Mouse (Mus musculus): Measurements from ENCODE around the gene Pdk2. TPM values are rescaled to one million over a fixed set of nuclear protein-coding genes. Genes with fewer than 3 reads are reported as not detected.

Gene Pdk2
- polyA plus RNA-seq, 1 experiment from 2014 or later, result 35.8 TPM

GRCm38 (mm10) chr11:95000128-95000527 is 41.0 kb downstream of the Pdk2 start:
- WGBS, result 61% methylated on average over 8 of the region's 8 CpGs
- peak overlapping the region; percentile 39; the same call in 1 of the 2 replicates for H3K27ac ChIP-seq (ENCODE audit: low read length)
- peaks cover 67% of the 10 kb centered on the region for H3K36me3 ChIP-seq (ENCODE audit: control insufficient read depth, insufficient read depth, low read length)
- no peak overlapping the region for H3K4me3 ChIP-seq (ENCODE audit: low read depth, low read length)
- H3K4me2 ChIP-seq (replicated peaks; ENCODE audit: low read depth, low read length), result no peak overlapping the region
- no peak overlapping the region for H3K9ac ChIP-seq (replicated peaks; ENCODE audit: low read depth, low read length)
- H3K27me3 ChIP-seq (ENCODE audit: control insufficient read depth, insufficient read depth, low read length), result no peaks in the 10 kb centered on the region
- peaks cover 6% of the 10 kb centered on the region; the same call in 1 of the 2 replicates for H3K4me1 ChIP-seq (ENCODE audit: control insufficient read depth, insufficient read depth, low read length)
- H3K9me3 ChIP-seq (ENCODE audit: control insufficient read depth, low read depth, low read length), result no peaks in the 10 kb centered on the region
- ATAC-seq (ENCODE audit: insufficient number of reproducible peaks, insufficient read depth, low FRiP score, low read depth), result no peak

- no peak overlapping the region for H3K4me3 ChIP-seq (ENCODE audit: low read depth, low read length)
- H3K27ac ChIP-seq (ENCODE audit: low read length), result no peak overlapping the region
- H3K36me3 ChIP-seq (ENCODE audit: control insufficient read depth, insufficient read depth, low read length), result peaks cover 52% of the 10 kb centered on the region
- no peaks in the 10 kb centered on the region for H3K9me3 ChIP-seq (ENCODE audit: control insufficient read depth, low read depth, low read length)
- 76% methylated on average over 16 of the region's 16 CpGs for WGBS
- no peak overlapping the region for H3K4me2 ChIP-seq (replicated peaks; ENCODE audit: low read depth, low read length)
- no peak for ATAC-seq (ENCODE audit: insufficient number of reproducible peaks, insufficient read depth, low FRiP score, low read depth)
- H3K9ac ChIP-seq (replicated peaks; ENCODE audit: low read depth, low read length), result no peak overlapping the region
- H3K4me1 ChIP-seq (ENCODE audit: control insufficient read depth, insufficient read depth, low read length), result peaks cover 26% of the 10 kb centered on the region
- no peaks in the 10 kb centered on the region for H3K27me3 ChIP-seq (ENCODE audit: control insufficient read depth, insufficient read depth, low read length)
Measured at GRCm38 (mm10) chr11:94998041-94998531, 43.1 kb downstream of the Pdk2 start.

- no peak for ATAC-seq (ENCODE audit: insufficient number of reproducible peaks, insufficient read depth, low FRiP score, low read depth)
- 51% methylated on average over 5 of the region's 5 CpGs for WGBS
Measured at GRCm38 (mm10) chr11:94997596-94997995, 43.6 kb downstream of the Pdk2 start.

GRCm38 (mm10) chr11:94996984-94997383 is 44.2 kb downstream of the Pdk2 start:
- Histone ChIP-seq H3K4me2 (replicated peaks; ENCODE audit: low read depth, low read length) (no peak overlapping the region), H3K36me3 (ENCODE audit: control insufficient read depth, insufficient read depth, low read length) (peaks cover 41% of the 10 kb centered on the region), H3K4me1 (ENCODE audit: control insufficient read depth, insufficient read depth, low read length) (peaks cover 37% of the 10 kb centered on the region), H3K27ac (ENCODE audit: low read length) (no peak overlapping the region), H3K9me3 (ENCODE audit: control insufficient read depth, low read depth, low read length) (no peaks in the 10 kb centered on the region), H3K27me3 (ENCODE audit: control insufficient read depth, insufficient read depth, low read length) (no peaks in the 10 kb centered on the region), H3K4me3 (ENCODE audit: low read depth, low read length) (no peak overlapping the region), H3K9ac (replicated peaks; ENCODE audit: low read depth, low read length) (no peak overlapping the region)
- ATAC-seq (ENCODE audit: insufficient number of reproducible peaks, insufficient read depth, low FRiP score, low read depth), result no peak
- WGBS, result 89% methylated on average over 6 of the region's 6 CpGs

More at GRCm38 (mm10) chr11:94997596-94997995, 43.6 kb downstream of the Pdk2 start:
- no peaks in the 10 kb centered on the region for H3K9me3 ChIP-seq (ENCODE audit: control insufficient read depth, low read depth, low read length)
- H3K4me2 ChIP-seq (replicated peaks; ENCODE audit: low read depth, low read length), result no peak overlapping the region
- no peak overlapping the region for H3K9ac ChIP-seq (replicated peaks; ENCODE audit: low read depth, low read length)
- peaks cover 31% of the 10 kb centered on the region for H3K4me1 ChIP-seq (ENCODE audit: control insufficient read depth, insufficient read depth, low read length)
- no peak overlapping the region for H3K27ac ChIP-seq (ENCODE audit: low read length)
- H3K27me3 ChIP-seq (ENCODE audit: control insufficient read depth, insufficient read depth, low read length), result no peaks in the 10 kb centered on the region
- H3K4me3 ChIP-seq (ENCODE audit: low read depth, low read length), result no peak overlapping the region
- H3K36me3 ChIP-seq (ENCODE audit: control insufficient read depth, insufficient read depth, low read length), result peaks cover 47% of the 10 kb centered on the region

- H3K27ac ChIP-seq (ENCODE audit: low read length), result no peak overlapping the region
- no peak for ATAC-seq (ENCODE audit: insufficient number of reproducible peaks, insufficient read depth, low FRiP score, low read depth)
- H3K4me2 ChIP-seq (replicated peaks; ENCODE audit: low read depth, low read length), result no peak overlapping the region
- H3K9ac ChIP-seq (replicated peaks; ENCODE audit: low read depth, low read length), result no peak overlapping the region; the same call in 1 of the 2 replicates
- H3K27me3 ChIP-seq (ENCODE audit: control insufficient read depth, insufficient read depth, low read length), result no peaks in the 10 kb centered on the region
- no peak overlapping the region for H3K4me3 ChIP-seq (ENCODE audit: low read depth, low read length)
- WGBS, result 83% methylated on average over 8 of the region's 8 CpGs
- H3K9me3 ChIP-seq (ENCODE audit: control insufficient read depth, low read depth, low read length), result no peaks in the 10 kb centered on the region
- peaks cover 37% of the 10 kb centered on the region for H3K4me1 ChIP-seq (ENCODE audit: control insufficient read depth, insufficient read depth, low read length)
- peaks cover 34% of the 10 kb centered on the region for H3K36me3 ChIP-seq (ENCODE audit: control insufficient read depth, insufficient read depth, low read length)
Measured at GRCm38 (mm10) chr11:94996101-94996500, 45.1 kb downstream of the Pdk2 start.

- Histone ChIP-seq H3K9me3 (ENCODE audit: control insufficient read depth, low read depth, low read length) (no peaks in the 10 kb centered on the region), H3K4me3 (ENCODE audit: low read depth, low read length) (peak overlapping the region; percentile 74), H3K4me2 (replicated peaks; ENCODE audit: low read depth, low read length) (peak overlapping the region; percentile 75), H3K36me3 (ENCODE audit: control insufficient read depth, insufficient read depth, low read length) (peaks cover 29% of the 10 kb centered on the region), H3K9ac (replicated peaks; ENCODE audit: low read depth, low read length) (no peak overlapping the region), H3K27me3 (ENCODE audit: control insufficient read depth, insufficient read depth, low read length) (no peaks in the 10 kb centered on the region), H3K4me1 (ENCODE audit: control insufficient read depth, insufficient read depth, low read length) (peaks cover 35% of the 10 kb centered on the region), H3K27ac (ENCODE audit: low read length) (no peak overlapping the region)
- no peak for ATAC-seq (ENCODE audit: insufficient number of reproducible peaks, insufficient read depth, low FRiP score, low read depth)
- WGBS, result 81% methylated on average over 11 of the region's 11 CpGs
Measured at GRCm38 (mm10) chr11:94994947-94995772, 46.0 kb downstream of the Pdk2 start.

- Histone ChIP-seq H3K4me1 (ENCODE audit: control insufficient read depth, insufficient read depth, low read length) (peaks cover 39% of the 10 kb centered on the region), H3K27ac (ENCODE audit: low read length) (no peak overlapping the region), H3K36me3 (ENCODE audit: control insufficient read depth, insufficient read depth, low read length) (peaks cover 26% of the 10 kb centered on the region), H3K4me3 (ENCODE audit: low read depth, low read length) (peak overlapping the region; percentile 74), H3K4me2 (replicated peaks; ENCODE audit: low read depth, low read length) (peak overlapping the region; percentile 75), H3K9ac (replicated peaks; ENCODE audit: low read depth, low read length) (peak overlapping the region; percentile 87; the same call in 1 of the 2 replicates), H3K27me3 (ENCODE audit: control insufficient read depth, insufficient read depth, low read length) (no peaks in the 10 kb centered on the region), H3K9me3 (ENCODE audit: control insufficient read depth, low read depth, low read length) (no peaks in the 10 kb centered on the region)
- no peak for ATAC-seq (ENCODE audit: insufficient number of reproducible peaks, insufficient read depth, low FRiP score, low read depth)
- WGBS, result 37% methylated on average over 10 of the region's 10 CpGs
Measured at GRCm38 (mm10) chr11:94994208-94994814, 46.8 kb downstream of the Pdk2 start.

GRCm38 (mm10) chr11:94992754-94993606 is 48.2 kb downstream of the Pdk2 start:
- H3K4me1 ChIP-seq (ENCODE audit: control insufficient read depth, insufficient read depth, low read length), result peaks cover 52% of the 10 kb centered on the region
- WGBS, result under 1% methylated on average over 20 of the region's 22 CpGs
- peak overlapping the region; percentile 74 for H3K4me3 ChIP-seq (ENCODE audit: low read depth, low read length)
- H3K36me3 ChIP-seq (ENCODE audit: control insufficient read depth, insufficient read depth, low read length), result peaks cover 20% of the 10 kb centered on the region
- no peaks in the 10 kb centered on the region for H3K27me3 ChIP-seq (ENCODE audit: control insufficient read depth, insufficient read depth, low read length)
- peak overlapping the region; percentile 75 for H3K4me2 ChIP-seq (replicated peaks; ENCODE audit: low read depth, low read length)
- H3K9me3 ChIP-seq (ENCODE audit: control insufficient read depth, low read depth, low read length), result no peaks in the 10 kb centered on the region
- peak; percentile 19; the same call in 1 of the 2 replicates for ATAC-seq (ENCODE audit: insufficient number of reproducible peaks, insufficient read depth, low FRiP score, low read depth)
- H3K27ac ChIP-seq (ENCODE audit: low read length), result peak overlapping the region; percentile 59; the same call in 1 of the 2 replicates
- H3K9ac ChIP-seq (replicated peaks; ENCODE audit: low read depth, low read length), result peak overlapping the region; percentile 87
